ENCODE assay signal across 9 mouse cellular contexts in genomic region chr14:67149961-67150471, GRCm38 (mm10).
DNase-seq lines count a peak whose midpoint lies in the region; ATAC-seq and TF ChIP-seq lines count a peak whose summit lies in the region.
"Had no signal": no experiment of that assay in that cellular context is flagged by ENCODE, and none has a peak within 500 bp of the region (broad histone marks: within the 10 kb centered on the region; RNA-seq: fewer than 3 reads in every experiment).

No protein-coding gene starts in this region.

- H3K4me2 ChIP-seq in liver, embryonic 11.5 days, result no peak overlapping the region
- H3K4me2 ChIP-seq: embryonic facial prominence, embryonic 15.5 days had no signal

- TF ChIP-seq CTCF in gastrocnemius, adult 2 months (IDR thresholded peaks at IDR 0.05), result peak; percentile 43
- peak; percentile 28 for TF ChIP-seq CTCF in liver, adult 2 months (IDR thresholded peaks at IDR 0.05; ENCODE audit: low read depth, low read length)

- intact Hi-C loops in gastrocnemius, adult 2 months (cut with DNase I), result loop anchor here (5.0 kb wide), 1 partner anchor 37 kb away; no protein-coding TSS in a partner anchor

- no peak for ATAC-seq in liver, embryonic 11.5 days (replicated peaks; ENCODE audit: low FRiP score)
- no peak for ATAC-seq in erythroid progenitor cell, adult 5-6 weeks (replicated peaks; ENCODE audit: low FRiP score, poor library complexity, severe bottlenecking)

- H3K4me3 ChIP-seq in gastrocnemius, adult 2 months, result no peak overlapping the region
- H3K4me3 ChIP-seq in liver, adult 2 months (ENCODE audit: insufficient read depth, low read depth, low read length), result no peak overlapping the region
- no peak overlapping the region for H3K4me3 ChIP-seq in liver, embryonic 11.5 days (ENCODE audit: low read depth, low read length)
- H3K4me3 ChIP-seq: embryonic facial prominence, embryonic 15.5 days had no signal

- H3K27me3 ChIP-seq in liver, adult 2 months (ENCODE audit: control insufficient read depth, insufficient read depth, low read length), result no peaks in the 10 kb centered on the region
- H3K27me3 ChIP-seq in liver, embryonic 11.5 days (replicated peaks; ENCODE audit: control insufficient read depth, insufficient read depth, low read length), result no peaks in the 10 kb centered on the region
- H3K27me3 ChIP-seq: embryonic facial prominence, embryonic 15.5 days had no signal

- no peak for TF ChIP-seq POLR2A in liver, adult 2 months (IDR thresholded peaks at IDR 0.05; ENCODE audit: extremely low read depth, insufficient read depth, low read length)

- H3K36me3 ChIP-seq in liver, adult 2 months (ENCODE audit: control insufficient read depth, insufficient read depth, low read length), result no peaks in the 10 kb centered on the region
- H3K36me3 ChIP-seq in liver, embryonic 11.5 days (ENCODE audit: control insufficient read depth, insufficient read depth, low read length), result no peaks in the 10 kb centered on the region
- H3K36me3 ChIP-seq: embryonic facial prominence, embryonic 15.5 days had no signal

- peak; percentile 40 for DNase-seq in gastrocnemius, adult 2 months
- DNase-seq in gastrocnemius, adult 18-20 months (ENCODE audit: low spot score), result no peak
- DNase-seq in liver, adult 2 months (ENCODE audit: extremely low read depth, low read depth, low spot score), result no peak
- DNase-seq in liver, embryonic 11.5 days (ENCODE audit: low spot score), result no peak
- DNase-seq in adrenal gland, postnatal 25 days, result peak; percentile 49
- peak; percentile 30 for DNase-seq in retina, postnatal 1 day
- no peak for DNase-seq in layer of hippocampus, postnatal 14 days (ENCODE audit: low spot score in 2 of 2)

- H3K79me2 ChIP-seq in liver, adult 2 months (ENCODE audit: control insufficient read depth, insufficient read depth, low read length), result no peaks in the 10 kb centered on the region

- H3K27ac ChIP-seq in gastrocnemius, adult 2 months, result no peak overlapping the region
- no peak overlapping the region for H3K27ac ChIP-seq in liver, adult 2 months (replicated peaks; ENCODE audit: insufficient read depth, low read depth, low read length)
- no peak overlapping the region for H3K27ac ChIP-seq in liver, embryonic 11.5 days (ENCODE audit: low read depth, low read length)
- H3K27ac ChIP-seq: embryonic facial prominence, embryonic 15.5 days had no signal

- H3K9ac ChIP-seq in liver, adult 2 months (ENCODE audit: low read depth, low read length), result no peak overlapping the region
- H3K9ac ChIP-seq in liver, embryonic 11.5 days (ENCODE audit: low read depth, low read length), result no peak overlapping the region
- H3K9ac ChIP-seq: embryonic facial prominence, embryonic 15.5 days had no signal

- H3K9me3 ChIP-seq in liver, embryonic 11.5 days (ENCODE audit: control insufficient read depth, low read length), result no peaks in the 10 kb centered on the region
- H3K9me3 ChIP-seq: embryonic facial prominence, embryonic 15.5 days had no signal

- WGBS in liver, adult 2 months, result 51% methylated on average over 7 of the region's 7 CpGs
- 42% methylated on average over 7 of the region's 7 CpGs for WGBS in liver, embryonic 11.5 days

- no peaks in the 10 kb centered on the region for H3K4me1 ChIP-seq in liver, adult 2 months (ENCODE audit: control insufficient read depth, insufficient read depth, low read length)
- H3K4me1 ChIP-seq in liver, embryonic 11.5 days (replicated peaks; ENCODE audit: control insufficient read depth, insufficient read depth, low read length), result no peaks in the 10 kb centered on the region
- H3K4me1 ChIP-seq: embryonic facial prominence, embryonic 15.5 days had no signal

Comparison
In these comparisons a context has a peak if more than half of its experiments do, and no peak if none do; other contexts are left out.
1. DNase-seq: peak in gastrocnemius, adult 2 months (single experiment), adrenal gland, postnatal 25 days (single experiment) and retina, postnatal 1 day (single experiment); none in gastrocnemius, adult 18-20 months (single experiment), liver, adult 2 months (single experiment), liver, embryonic 11.5 days (single experiment) and layer of hippocampus, postnatal 14 days (0 of 2).